Mouse (Mus musculus) heart, adult 2 months (tissue): Measurements from ENCODE around the gene Luzp2. TPM values are rescaled to one million over a fixed set of nuclear protein-coding genes. Genes with fewer than 3 reads are reported as not detected.

Experiments used
- DNase-seq, 2 experiments: peaks; one replicate each; pipeline ENCODE4 v3.0.0; 2021
- H3K27ac ChIP-seq: fragments of 200-600 bp; 2 replicates; pipeline ENCODE4 v1.8.1; 2022
- H3K27me3 ChIP-seq: fragments of 200-500 bp; 2 replicates; pipeline ENCODE4 v1.6.1; 2012; ENCODE audit warnings: mild to moderate bottlenecking, low read length, inconsistent platforms, mixed read lengths; ENCODE audit not compliant: control insufficient read depth, insufficient read depth
- H3K36me3 ChIP-seq: fragments of 200-500 bp; 2 replicates; pipeline ENCODE4 v1.6.1; 2012; ENCODE audit warnings: low read length, inconsistent platforms; ENCODE audit not compliant: control insufficient read depth, insufficient read depth
- H3K4me1 ChIP-seq: fragments of 200-500 bp; 2 replicates; pipeline ENCODE4 v1.6.1; 2011; ENCODE audit warnings: low read length; ENCODE audit not compliant: control insufficient read depth, insufficient read depth
- H3K4me3 ChIP-seq: fragments of 200-600 bp; 2 replicates; pipeline ENCODE4 v1.8.1; 2022
- H3K79me2 ChIP-seq: fragments of 200-500 bp; replicated peaks from 2 replicates; pipeline ENCODE4 v1.6.1; 2012; ENCODE audit warnings: mild to moderate bottlenecking, inconsistent platforms, low read length, moderate library complexity, mixed read lengths; ENCODE audit not compliant: control insufficient read depth, insufficient read depth
- H3K9ac ChIP-seq: fragments of 200-500 bp; 2 replicates; pipeline ENCODE4 v1.6.1; 2012; ENCODE audit warnings: low read depth, mild to moderate bottlenecking, control low read depth, inconsistent platforms, low read length, mixed read lengths
- CTCF ChIP-seq: fragments of 200-600 bp; IDR thresholded peaks from 2 replicates; pipeline ENCODE4 v1.8.1; 2022; ENCODE audit warnings: antibody characterized with exemption, mild to moderate bottlenecking, moderate library complexity
- EP300 ChIP-seq: fragments of 200-500 bp; IDR thresholded peaks from 2 replicates; pipeline ENCODE4 v1.6.1; 2011; ENCODE audit warnings: low read depth, low read length, control low read depth; ENCODE audit not compliant: insufficient read depth
- POLR2A ChIP-seq: fragments of 200-500 bp; IDR thresholded peaks from 2 replicates; pipeline ENCODE4 v1.6.1; 2011; ENCODE audit warnings: mild to moderate bottlenecking, low read depth, low read length, control low read depth; ENCODE audit not compliant: insufficient read depth
- WGBS: fragments of 180-500 bp; shearing (Covaris S2); methylation state at CpG from one replicate; pipeline ENCODE4 v1.1.7; 2018; 5-methylcytosine and 5-hydroxymethylcytosine counted together
- intact Hi-C: fragments of 180-260 bp; cut with DNase I; formaldehyde crosslinking; loops from one replicate; pipeline ENCODE4 v1.15.1; 2025
- long read RNA-seq: library from polyadenylated mRNA; stranded (forward); transcript quantifications from one replicate; pipeline ENCODE4 v2.0.0, GENCODE M21; 2021
- polyA plus RNA-seq: library from polyadenylated mRNA; depleted of rRNA; stranded (reverse); fragments of >200 nt; gene quantifications from 2 replicates; pipeline ENCODE4 v1.2.3, GENCODE M21; 2012; rRNA removed
- total RNA-seq, 2 experiments: library from RNA; stranded (reverse); gene quantifications; 2 replicates each; pipeline ENCODE4 v1.2.3; 2021

Gene Luzp2
- total RNA-seq, result under 1 TPM; 0.09 to 0.13 TPM
- polyA plus RNA-seq, result 0.04 TPM in 1 of 2 replicates, not detected in the other
- long read RNA-seq, result 0 reads

DNA sequence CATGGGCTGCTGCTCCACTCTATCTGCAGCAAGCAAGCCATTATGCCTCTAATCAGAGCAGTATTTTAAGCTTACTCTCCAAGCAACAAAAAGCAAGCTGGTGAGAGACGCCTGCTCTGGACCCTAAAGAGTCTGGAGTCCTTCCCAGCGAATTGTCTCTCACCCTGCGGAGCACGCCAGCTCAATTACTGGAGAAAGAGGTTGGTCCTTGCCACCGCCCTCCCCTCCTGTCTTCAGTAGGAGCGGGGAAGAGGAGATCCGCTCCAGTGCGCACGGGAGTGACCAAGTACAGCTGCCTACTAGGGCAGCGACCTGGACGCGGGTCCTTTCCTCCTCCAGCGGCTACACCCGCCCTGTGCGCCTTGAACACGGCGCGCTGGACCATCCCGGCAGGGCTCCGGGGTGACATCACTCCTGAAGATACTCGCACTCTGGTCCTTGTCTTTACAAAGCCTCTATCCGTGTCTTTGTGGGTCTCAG, at the start of gene Luzp2:
Luzp2 (plus strand) TSS at position 127 of the 480 bp plus-strand sequence.
- Histone ChIP-seq H3K9ac (no peak within 1 kb of the TSS), H3K4me3 (no peak within 1 kb of the TSS), H3K36me3 (no peaks in the 10 kb centered on the region), H3K27me3 (peaks cover 1% of the 10 kb centered on the region; the same call in 1 of the 2 replicates), H3K79me2 (no peaks in the 10 kb centered on the region), H3K4me1 (no peaks in the 10 kb centered on the region), H3K27ac (no peak within 1 kb of the TSS)
- 1% methylated on average over 22 of the region's 22 CpGs for WGBS
- DNase-seq, result no peak
- intact Hi-C loops, result no loop called here
- TF ChIP-seq EP300, result no peak
- no peak for TF ChIP-seq POLR2A
- no peak for TF ChIP-seq CTCF

- Histone ChIP-seq H3K4me1 (no peaks in the 10 kb centered on the region), H3K9ac (no peak overlapping the region), H3K4me3 (no peak overlapping the region), H3K27ac (no peak overlapping the region), H3K79me2 (no peaks in the 10 kb centered on the region), H3K27me3 (no peaks in the 10 kb centered on the region), H3K36me3 (no peaks in the 10 kb centered on the region)
- no peak for TF ChIP-seq CTCF
- no peak for TF ChIP-seq POLR2A
- no peak for TF ChIP-seq EP300
- no peak for DNase-seq
- intact Hi-C loops, result no loop called here
Measured at GRCm38 (mm10) chr7:54787456-54787855, 47.8 kb upstream of the Luzp2 start.

DNA sequence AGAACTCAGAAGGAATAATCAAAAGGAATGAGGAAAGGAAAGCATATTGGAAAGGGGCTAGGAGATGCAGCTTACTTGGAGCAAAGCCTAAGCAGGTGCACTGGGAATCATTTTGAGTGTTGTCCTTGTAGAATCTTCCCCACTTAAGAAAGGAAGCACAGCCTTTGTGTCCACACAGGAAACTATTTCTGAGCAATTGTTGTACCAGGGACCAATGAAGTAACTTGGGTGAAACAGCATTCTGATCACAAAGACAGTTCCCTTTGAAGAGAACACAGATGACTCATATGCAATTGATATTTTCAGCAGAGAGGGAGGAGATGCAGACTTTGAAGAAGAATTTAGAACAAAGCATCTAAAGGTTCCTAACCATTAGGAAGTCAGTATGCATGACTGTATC, 16.7 kb upstream of the Luzp2 start:
- intact Hi-C loops, result no loop called here
- H3K4me3 ChIP-seq, result no peak overlapping the region
- no peak overlapping the region for H3K9ac ChIP-seq
- H3K79me2 ChIP-seq, result no peaks in the 10 kb centered on the region
- no peak for DNase-seq
- no peaks in the 10 kb centered on the region for H3K4me1 ChIP-seq
- H3K36me3 ChIP-seq, result no peaks in the 10 kb centered on the region
- H3K27me3 ChIP-seq, result no peaks in the 10 kb centered on the region
- no peak overlapping the region for H3K27ac ChIP-seq
- TF ChIP-seq CTCF (no peak), EP300 (no peak), POLR2A (no peak)

DNA sequence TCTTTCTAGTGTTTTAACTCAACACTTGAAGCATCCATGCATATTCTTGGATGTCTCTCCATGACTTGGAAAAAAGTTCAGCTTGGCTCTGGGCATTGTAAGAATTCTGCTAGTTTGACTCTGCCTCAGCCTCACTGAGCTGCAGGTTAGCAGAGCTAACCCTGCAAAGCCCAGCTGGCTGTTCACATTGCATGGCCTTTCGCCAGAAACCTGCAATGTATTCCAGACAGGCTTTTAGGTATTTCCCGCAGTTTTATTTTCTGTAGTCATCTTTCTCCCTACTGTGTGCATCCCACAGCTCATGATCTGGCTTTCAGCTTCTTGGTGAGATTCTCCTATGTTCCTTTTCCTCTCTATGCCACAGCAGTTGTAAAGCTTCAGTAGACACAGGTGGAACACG, 6.5 kb upstream of the Luzp2 start:
- no peak for DNase-seq
- H3K4me1 ChIP-seq, result no peaks in the 10 kb centered on the region
- 69% methylated on average over 3 of the region's 3 CpGs for WGBS
- no peaks in the 10 kb centered on the region for H3K79me2 ChIP-seq
- H3K27me3 ChIP-seq, result no peaks in the 10 kb centered on the region
- no peaks in the 10 kb centered on the region for H3K36me3 ChIP-seq
- no peak for TF ChIP-seq EP300
- no peak for TF ChIP-seq CTCF
- TF ChIP-seq POLR2A, result no peak
- no peak overlapping the region for H3K9ac ChIP-seq
- no peak overlapping the region for H3K4me3 ChIP-seq
- intact Hi-C loops, result no loop called here
- H3K27ac ChIP-seq, result no peak overlapping the region

DNA sequence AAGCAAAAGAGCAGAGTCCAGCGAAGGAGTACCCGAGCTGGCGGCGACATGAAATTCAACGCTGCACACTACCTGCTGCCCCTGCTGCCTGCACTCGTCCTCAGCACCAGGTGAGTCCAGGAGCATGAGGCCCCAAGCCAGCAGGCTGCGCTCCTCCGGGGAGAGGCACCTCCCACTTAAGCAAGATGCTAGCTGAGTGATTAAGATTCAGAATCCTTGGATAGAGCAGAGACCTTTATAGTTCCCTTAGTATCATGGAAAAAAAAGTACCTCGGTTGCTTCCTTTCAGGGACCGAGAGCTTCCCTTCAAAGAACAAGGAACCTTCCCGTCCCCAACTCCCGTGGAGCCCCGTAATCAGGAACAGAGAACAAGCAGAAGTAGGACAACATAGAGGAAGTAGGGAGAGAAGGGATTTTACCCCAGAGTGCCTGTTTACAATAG, 634 bp downstream of the Luzp2 start:
- 8% methylated on average over 13 of the region's 13 CpGs for WGBS

GRCm38 (mm10) chr7:54836437-54836836, 1.1 kb downstream of the Luzp2 start:
- H3K9ac ChIP-seq, result no peak overlapping the region
- H3K79me2 ChIP-seq, result no peaks in the 10 kb centered on the region
- DNase-seq, result no peak
- no peak for TF ChIP-seq POLR2A
- no peak for TF ChIP-seq CTCF
- TF ChIP-seq EP300, result no peak
- WGBS, result 62% methylated on average over 5 of the region's 5 CpGs
- H3K27ac ChIP-seq, result no peak overlapping the region
- H3K4me1 ChIP-seq, result no peaks in the 10 kb centered on the region
- no peak overlapping the region for H3K4me3 ChIP-seq
- intact Hi-C loops, result no loop called here
- H3K27me3 ChIP-seq, result peaks cover 1% of the 10 kb centered on the region; the same call in 1 of the 2 replicates
- no peaks in the 10 kb centered on the region for H3K36me3 ChIP-seq

More for the DNA sequence above, 634 bp downstream of the Luzp2 start:
- no peak for TF ChIP-seq POLR2A
- no peak for TF ChIP-seq CTCF
- no peak for TF ChIP-seq EP300
- Histone ChIP-seq H3K27me3 (peaks cover 1% of the 10 kb centered on the region; the same call in 1 of the 2 replicates), H3K4me3 (no peak overlapping the region), H3K9ac (no peak overlapping the region), H3K36me3 (no peaks in the 10 kb centered on the region), H3K4me1 (no peaks in the 10 kb centered on the region), H3K79me2 (no peaks in the 10 kb centered on the region), H3K27ac (no peak overlapping the region)
- intact Hi-C loops, result no loop called here
- DNase-seq, result no peak
